Mouse (Mus musculus): ENCODE data around the gene Ntsr2.
"Not testable (repeated sequence)": the region's sequence is repeated elsewhere in the genome, so short reads cannot be mapped to it uniquely, and the experiment has no call there.

Gene Ntsr2

GRCm38 (mm10) chr12:16649819-16650218 is 3.4 kb upstream of the Ntsr2 start:
- DNase-seq, result no peak

- no peak for DNase-seq
Observed at GRCm38 (mm10) chr12:16655604-16656003, 2.4 kb downstream of the Ntsr2 start.

- no peak for DNase-seq
Observed at GRCm38 (mm10) chr12:16656906-16657875, 4.0 kb downstream of the Ntsr2 start.

- DNase-seq, result no peak
Observed at GRCm38 (mm10) chr12:16661459-16661858, 8.3 kb downstream of the Ntsr2 start.

GRCm38 (mm10) chr12:16661936-16662335 is 8.8 kb downstream of the Ntsr2 start:
- no peak for DNase-seq

- DNase-seq, result peak; percentile 22
Observed at GRCm38 (mm10) chr12:16662955-16663585, 9.9 kb downstream of the Ntsr2 start.

GRCm38 (mm10) chr12:16665022-16665421 is 11.8 kb downstream of the Ntsr2 start:
- DNase-seq, result no peak

GRCm38 (mm10) chr12:16669176-16669575 is 16.0 kb downstream of the Ntsr2 start:
- DNase-seq, result no peak

- no peak for DNase-seq
Observed at GRCm38 (mm10) chr12:16672246-16672645, 19.1 kb downstream of the Ntsr2 start.

- DNase-seq, result no peak
Observed at GRCm38 (mm10) chr12:16690631-16691030, 37.4 kb downstream of the Ntsr2 start.

- no peak for DNase-seq
Observed at GRCm38 (mm10) chr12:16694783-16695182, 41.6 kb downstream of the Ntsr2 start.

- not testable (repeated sequence) for DNase-seq
Observed at GRCm38 (mm10) chr12:16695252-16695651, 42.1 kb downstream of the Ntsr2 start.

GRCm38 (mm10) chr12:16696146-16696545 is 43.0 kb downstream of the Ntsr2 start:
- no peak for DNase-seq

- no peak for DNase-seq
Observed at GRCm38 (mm10) chr12:16698691-16699090, 45.5 kb downstream of the Ntsr2 start.
